Mouse (Mus musculus): Measurements from ENCODE around the gene Gm27021. TPM values are rescaled to one million over a fixed set of nuclear protein-coding genes. Genes with fewer than 3 reads are reported as not detected.

Gm27021 gene
- total and polyA plus RNA-seq, 2 experiments from 2014 or later: 7.0 to 10.9 TPM

DNA sequence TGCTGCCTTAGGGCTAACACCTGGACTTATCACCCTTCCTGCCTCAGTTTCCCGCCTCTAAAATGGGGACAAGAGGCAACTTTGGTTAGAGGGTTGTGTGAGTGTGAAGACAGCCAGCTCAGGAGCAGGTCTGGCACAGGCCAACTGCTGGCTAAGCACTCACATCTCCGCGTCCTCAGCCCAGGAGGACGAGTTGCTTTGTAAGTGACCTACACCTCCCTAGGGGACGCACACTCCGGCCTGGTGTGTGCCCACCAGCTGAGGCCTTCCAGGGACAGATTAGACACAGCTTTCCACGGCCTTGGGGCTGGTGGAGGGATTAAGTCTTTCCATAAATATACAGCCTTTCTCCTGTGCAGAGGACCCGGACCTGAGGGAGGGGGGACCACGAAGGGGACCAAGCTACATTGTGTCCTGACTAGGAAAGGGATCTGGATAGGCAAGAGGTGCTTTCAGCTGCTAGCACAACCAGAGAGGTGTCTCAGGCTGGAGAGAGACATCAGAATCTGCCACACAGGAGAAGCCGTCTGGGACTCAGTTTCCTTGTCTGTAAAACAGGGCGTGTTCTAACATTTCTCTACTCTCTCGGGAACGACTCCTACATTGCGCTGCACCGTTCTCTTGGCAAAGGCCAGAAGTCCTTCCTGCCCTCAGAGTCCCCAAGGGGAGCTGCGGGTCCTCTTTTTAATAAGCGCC lies 34.8 kb downstream of the Gm27021 start:
- peak overlapping the region; percentile 94 for H3K4me2 ChIP-seq (ENCODE audit: low read depth, low read length)
- 26% methylated on average over 17 of the region's 17 CpGs for WGBS
- no peaks in the 10 kb centered on the region for H3K27me3 ChIP-seq (ENCODE audit: insufficient read depth, low read length)
- no peaks in the 10 kb centered on the region for H3K9me3 ChIP-seq (ENCODE audit: low read length)
- ATAC-seq: no peak
- no peak for TF ChIP-seq CTCF (IDR thresholded peaks at IDR 0.05; ENCODE audit: low read depth)
- H3K36me3 ChIP-seq (ENCODE audit: insufficient read depth, low read length): no peaks in the 10 kb centered on the region
- H3K9ac ChIP-seq (replicated peaks; ENCODE audit: low read length): no peak overlapping the region
- no peak for DNase-seq (ENCODE audit: low spot score)
- H3K27ac ChIP-seq: no peak overlapping the region
- no peaks in the 10 kb centered on the region for H3K4me1 ChIP-seq (ENCODE audit: insufficient read depth, low read length)
- peak overlapping the region; percentile 55 for H3K4me3 ChIP-seq (ENCODE audit: low read length)

- H3K4me3 ChIP-seq (ENCODE audit: low read length): no peak overlapping the region
- no peak for TF ChIP-seq CTCF (IDR thresholded peaks at IDR 0.05; ENCODE audit: low read depth)
- H3K9ac ChIP-seq (replicated peaks; ENCODE audit: low read length): no peak overlapping the region
- no peaks in the 10 kb centered on the region for H3K9me3 ChIP-seq (ENCODE audit: low read length)
- no peak overlapping the region for H3K27ac ChIP-seq
- no peak overlapping the region for H3K4me2 ChIP-seq (ENCODE audit: low read depth, low read length)
- no peaks in the 10 kb centered on the region for H3K27me3 ChIP-seq (ENCODE audit: insufficient read depth, low read length)
- ATAC-seq: no peak
- DNase-seq (ENCODE audit: low spot score): peak; percentile 43
- no peaks in the 10 kb centered on the region for H3K4me1 ChIP-seq (ENCODE audit: insufficient read depth, low read length)
- WGBS: 67% methylated on average over 21 of the region's 21 CpGs
- no peaks in the 10 kb centered on the region for H3K36me3 ChIP-seq (ENCODE audit: insufficient read depth, low read length)
Measured at GRCm38 (mm10) chr8:120631441-120632375, 36.2 kb downstream of the Gm27021 start.

GRCm38 (mm10) chr8:120630848-120631247 lies 37.0 kb downstream of the Gm27021 start:
- no peak overlapping the region for H3K4me2 ChIP-seq (ENCODE audit: low read depth, low read length)
- 63% methylated on average over 6 of the region's 6 CpGs for WGBS
- no peak for TF ChIP-seq CTCF (IDR thresholded peaks at IDR 0.05; ENCODE audit: low read depth)
- no peaks in the 10 kb centered on the region for H3K9me3 ChIP-seq (ENCODE audit: low read length)
- H3K4me1 ChIP-seq (ENCODE audit: insufficient read depth, low read length): no peaks in the 10 kb centered on the region
- no peak overlapping the region for H3K27ac ChIP-seq
- H3K27me3 ChIP-seq (ENCODE audit: insufficient read depth, low read length): no peaks in the 10 kb centered on the region
- ATAC-seq (no peak), DNase-seq (ENCODE audit: low spot score) (no peak)
- H3K9ac ChIP-seq (replicated peaks; ENCODE audit: low read length): no peak overlapping the region
- H3K36me3 ChIP-seq (ENCODE audit: insufficient read depth, low read length): no peaks in the 10 kb centered on the region
- H3K4me3 ChIP-seq (ENCODE audit: low read length): no peak overlapping the region

DNA sequence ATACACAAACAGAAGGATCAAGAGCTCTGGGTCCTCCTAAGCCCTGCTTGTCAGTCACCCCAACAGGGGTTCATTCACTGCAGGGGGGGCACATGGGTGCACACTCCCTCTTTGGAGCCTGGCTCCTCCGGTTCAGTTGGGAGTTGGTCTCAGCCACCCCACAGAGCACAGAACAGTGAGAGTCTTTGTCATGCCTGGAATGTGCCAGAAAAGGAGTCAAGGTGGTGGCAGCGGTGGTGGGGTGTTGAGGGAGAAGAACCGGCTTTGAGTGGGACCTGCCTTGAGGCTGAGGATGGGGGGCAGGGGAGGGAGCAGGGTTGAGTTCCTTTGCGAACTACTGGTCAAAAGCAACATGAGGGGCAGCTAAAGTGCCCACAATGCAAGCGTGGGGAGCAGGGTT lies 37.8 kb downstream of the Gm27021 start:
- H3K27ac ChIP-seq: no peak overlapping the region
- no peak overlapping the region for H3K4me2 ChIP-seq (ENCODE audit: low read depth, low read length)
- no peak for TF ChIP-seq CTCF (IDR thresholded peaks at IDR 0.05; ENCODE audit: low read depth)
- no peaks in the 10 kb centered on the region for H3K4me1 ChIP-seq (ENCODE audit: insufficient read depth, low read length)
- H3K27me3 ChIP-seq (ENCODE audit: insufficient read depth, low read length): no peaks in the 10 kb centered on the region
- H3K4me3 ChIP-seq (ENCODE audit: low read length): no peak overlapping the region
- H3K9me3 ChIP-seq (ENCODE audit: low read length): no peaks in the 10 kb centered on the region
- no peak for DNase-seq (ENCODE audit: low spot score)
- no peak overlapping the region for H3K9ac ChIP-seq (replicated peaks; ENCODE audit: low read length)
- 45% methylated on average over 5 of the region's 5 CpGs for WGBS
- no peak for ATAC-seq
- no peaks in the 10 kb centered on the region for H3K36me3 ChIP-seq (ENCODE audit: insufficient read depth, low read length)

- Histone ChIP-seq H3K4me2 (ENCODE audit: low read depth, low read length) (no peak overlapping the region), H3K9ac (replicated peaks; ENCODE audit: low read length) (no peak overlapping the region), H3K36me3 (ENCODE audit: insufficient read depth, low read length) (no peaks in the 10 kb centered on the region), H3K27me3 (ENCODE audit: insufficient read depth, low read length) (no peaks in the 10 kb centered on the region), H3K4me1 (ENCODE audit: insufficient read depth, low read length) (no peaks in the 10 kb centered on the region), H3K4me3 (ENCODE audit: low read length) (no peak overlapping the region), H3K27ac (no peak overlapping the region), H3K9me3 (ENCODE audit: low read length) (no peaks in the 10 kb centered on the region)
- WGBS: 49% methylated on average over 5 of the region's 5 CpGs
- ATAC-seq (peak; percentile 67), DNase-seq (ENCODE audit: low spot score) (peak; percentile 67)
- no peak for TF ChIP-seq CTCF (IDR thresholded peaks at IDR 0.05; ENCODE audit: low read depth)
Measured at GRCm38 (mm10) chr8:120627298-120627697, 40.6 kb downstream of the Gm27021 start.

GRCm38 (mm10) chr8:120626461-120626860 lies 41.4 kb downstream of the Gm27021 start:
- no peak for ATAC-seq
- no peak overlapping the region for H3K4me3 ChIP-seq (ENCODE audit: low read length)
- 72% methylated on average over 11 of the region's 11 CpGs for WGBS

More at GRCm38 (mm10) chr8:120626461-120626860, 41.4 kb downstream of the Gm27021 start:
- TF ChIP-seq CTCF (IDR thresholded peaks at IDR 0.05; ENCODE audit: low read depth): no peak
- H3K27ac ChIP-seq: no peak overlapping the region
- no peak overlapping the region for H3K9ac ChIP-seq (replicated peaks; ENCODE audit: low read length)
- no peaks in the 10 kb centered on the region for H3K4me1 ChIP-seq (ENCODE audit: insufficient read depth, low read length)
- no peak overlapping the region for H3K4me2 ChIP-seq (ENCODE audit: low read depth, low read length)
- H3K9me3 ChIP-seq (ENCODE audit: low read length): no peaks in the 10 kb centered on the region
- H3K27me3 ChIP-seq (ENCODE audit: insufficient read depth, low read length): no peaks in the 10 kb centered on the region
- DNase-seq (ENCODE audit: low spot score): no peak
- no peaks in the 10 kb centered on the region for H3K36me3 ChIP-seq (ENCODE audit: insufficient read depth, low read length)
